Mouse (Mus musculus) liver, embryonic 14.5 days (tissue): ENCODE data around the gene Tchh. TPM values are rescaled to one million over a fixed set of nuclear protein-coding genes. Genes with fewer than 3 reads are reported as not detected.
"Not testable (repeated sequence)": the region's sequence is repeated elsewhere in the genome, so short reads cannot be mapped to it uniquely, and the experiment has no call there.

Experiments used
- ATAC-seq: fragments of 200-750 bp; cut with Nextera tagmentation; 2 replicates; pipeline ENCODE4 v1.8.0; 2017; ENCODE audit warnings: moderate number of reproducible peaks, mild to moderate bottlenecking, moderate library complexity; ENCODE audit not compliant: insufficient read depth
- DNase-seq, 3 experiments: peaks; one replicate each; pipeline ENCODE4 v3.0.0-alpha.2; 2012 to 2013; ENCODE audit warnings: low read depth in 3 of 3, low spot score in 3 of 3
- H3K27ac ChIP-seq: fragments of 300-500 bp; sonication (generic); 2 replicates; pipeline ENCODE4 v1.5.1; 2014; ENCODE audit warnings: moderate library complexity, mild to moderate bottlenecking, control low read depth, inconsistent platforms
- H3K27me3 ChIP-seq: fragments of 300-500 bp; sonication (generic); 2 replicates; pipeline ENCODE4 v1.6.1; 2014; ENCODE audit warnings: mild to moderate bottlenecking, low read length, moderate library complexity; ENCODE audit not compliant: control insufficient read depth, insufficient read depth
- H3K36me3 ChIP-seq: fragments of 300-500 bp; sonication (generic); replicated peaks from 2 replicates; pipeline ENCODE4 v1.6.1; 2014; ENCODE audit warnings: low read depth; ENCODE audit not compliant: control insufficient read depth, insufficient read depth
- H3K4me1 ChIP-seq, 2 experiments: fragments of 200-500 bp in 1 of 2; fragments of 300-500 bp in 1 of 2; sonication (generic) in 1 of 2; replicated peaks; 2 replicates each; pipeline ENCODE4 v1.6.1; 2012 to 2014; ENCODE audit warnings: antibody characterized with exemption in 1 of 2, inconsistent platforms in 1 of 2, low read length in 1 of 2; ENCODE audit not compliant: control insufficient read depth in 2 of 2, insufficient read depth in 2 of 2
- H3K4me2 ChIP-seq: fragments of 300-500 bp; sonication (generic); 2 replicates; pipeline ENCODE4 v1.6.1; 2014; ENCODE audit warnings: low read depth, mild to moderate bottlenecking, control low read depth, moderate library complexity
- H3K4me3 ChIP-seq, 2 experiments: fragments of 200-500 bp in 1 of 2; fragments of 300-500 bp in 1 of 2; sonication (generic) in 1 of 2; 2 replicates each; pipeline ENCODE4 v1.5.1; 2012 to 2014; ENCODE audit warnings: low read depth in 2 of 2, low read length in 2 of 2, mild to moderate bottlenecking in 2 of 2, control low read depth in 1 of 2, inconsistent platforms in 1 of 2, moderate library complexity in 1 of 2; ENCODE audit not compliant: insufficient read depth in 1 of 2
- H3K9ac ChIP-seq: fragments of 300-500 bp; sonication (generic); replicated peaks from 2 replicates; pipeline ENCODE4 v1.6.1; 2014; ENCODE audit warnings: mild to moderate bottlenecking, control low read depth, moderate library complexity
- H3K9me3 ChIP-seq: fragments of 300-500 bp; sonication (generic); 2 replicates; pipeline ENCODE4 v1.6.1; 2016; ENCODE audit warnings: low read length, mixed read lengths; ENCODE audit not compliant: control insufficient read depth
- CTCF ChIP-seq: IDR thresholded peaks from 2 replicates; pipeline ENCODE4 v1.5.1; 2016; ENCODE audit warnings: antibody characterized with exemption, low read depth, control low read depth
- EP300 ChIP-seq: IDR thresholded peaks from 2 replicates; pipeline ENCODE4 v1.6.1; 2016; ENCODE audit warnings: antibody characterized with exemption, low read depth
- WGBS: fragments of 180-500 bp; shearing (Covaris S2); extraction: QIAGEN DNeasy Blood & Tissue Kit; methylation state at CpG from one replicate; pipeline ENCODE4 v1.1.7; 2014; ENCODE audit not compliant: insufficient replicate concordance; 5-methylcytosine and 5-hydroxymethylcytosine counted together
- microRNA-seq: library from miRNA; unstranded; fragments of <30 nt; microRNA quantifications from one replicate; pipeline ENCODE4, GENCODE M21; 2016
- polyA plus RNA-seq, 2 experiments: library from polyadenylated mRNA; depleted of rRNA in 1 of 2; stranded (reverse) in 1 of 2; unstranded in 1 of 2; fragments of >200 nt; fragmentation: Nextera tagmentation in 1 of 2; extraction: Ambion mirVana in 1 of 2; gene quantifications; 2 replicates each; pipeline versions ENCODE4 v1.2.1 to v1.2.3; 2012 to 2014

Gene Tchh
- polyA plus RNA-seq, 2 experiments, result 0.04 to 0.11 TPM

- Histone ChIP-seq H3K4me1 (no peaks in the 10 kb centered on the region), H3K27ac (no peak overlapping the region), H3K4me3 (no peak overlapping the region), H3K4me2 (no peak overlapping the region), H3K36me3 (no peaks in the 10 kb centered on the region), H3K27me3 (no peaks in the 10 kb centered on the region), H3K9ac (no peak overlapping the region), H3K9me3 (no peaks in the 10 kb centered on the region)
- ATAC-seq, result no peak
- TF ChIP-seq CTCF (peak; percentile 80), EP300 (no peak)
- DNase-seq, result peak in 1 of 3 experiments; percentile 12
- WGBS, result 1% methylated on average over 4 of the region's 4 CpGs
Measured at GRCm38 (mm10) chr3:93493992-93494391, 51.9 kb downstream of the Tchh start.

DNA sequence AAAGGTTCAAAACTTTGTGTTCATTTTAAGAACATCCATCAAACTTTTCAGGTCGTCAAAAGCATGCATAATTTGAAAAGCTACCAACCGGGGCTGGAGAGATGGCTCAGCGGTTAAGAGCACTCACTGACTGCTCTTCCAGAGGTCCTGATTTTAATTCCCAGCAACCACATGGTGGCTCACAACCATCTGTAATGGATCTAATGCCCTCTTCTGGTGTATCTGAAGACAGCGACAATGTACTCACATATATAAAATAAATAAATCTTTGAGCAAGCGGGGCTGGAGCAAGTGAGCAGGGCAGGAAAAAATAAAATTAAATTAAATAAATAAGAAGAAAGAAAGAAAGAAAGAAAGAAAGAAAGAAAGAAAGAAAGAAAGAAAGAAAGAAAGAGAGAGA lies 52.6 kb downstream of the Tchh start:
- H3K4me3 ChIP-seq, H3K36me3 ChIP-seq, H3K27me3 ChIP-seq, H3K4me2 ChIP-seq, H3K4me1 ChIP-seq, H3K27ac ChIP-seq, ATAC-seq, H3K9me3 ChIP-seq, DNase-seq, H3K9ac ChIP-seq: not testable (repeated sequence)
- WGBS, result 24% methylated on average over 5 of the region's 5 CpGs

- no peaks in the 10 kb centered on the region for H3K36me3 ChIP-seq
- H3K9me3 ChIP-seq, result no peaks in the 10 kb centered on the region
- WGBS, result 52% methylated on average over 3 of the region's 3 CpGs
- no peaks in the 10 kb centered on the region for H3K27me3 ChIP-seq
- ATAC-seq, result no peak
- no peaks in the 10 kb centered on the region for H3K4me1 ChIP-seq
- TF ChIP-seq EP300 (no peak), CTCF (no peak)
- no peak overlapping the region for H3K9ac ChIP-seq
- no peak overlapping the region for H3K27ac ChIP-seq
- H3K4me2 ChIP-seq, result no peak overlapping the region
- no peak for DNase-seq
- no peak overlapping the region for H3K4me3 ChIP-seq
Measured at GRCm38 (mm10) chr3:93497131-93497530, 55.0 kb downstream of the Tchh start.

Small RNAs within 50 kb of the gene (microRNA-seq; reads per million reads assigned to microRNA genes)
- not detected for gene Gm22752

Other genes with a start within 250 kb of the Tchh start
- gene Flg2, start 245.1 kb upstream of the Tchh start, polyA plus RNA-seq (2012; rRNA removed), result not detected in 2 replicates
- not detected in 2 replicates for gene Flg2, start 245.1 kb upstream of the Tchh start, polyA plus RNA-seq (2014; fragmentation: Nextera tagmentation; extraction: Ambion mirVana)
- gene Flg, start 168.8 kb upstream of the Tchh start, polyA plus RNA-seq (2012; rRNA removed), result not detected in 2 replicates
- gene Flg, start 168.8 kb upstream of the Tchh start, polyA plus RNA-seq (2014; fragmentation: Nextera tagmentation; extraction: Ambion mirVana), result not detected in 2 replicates
- not detected in 2 replicates for gene Hrnr, start 122.6 kb upstream of the Tchh start, polyA plus RNA-seq (2012; rRNA removed)
- not detected in 2 replicates for gene Hrnr, start 122.6 kb upstream of the Tchh start, polyA plus RNA-seq (2014; fragmentation: Nextera tagmentation; extraction: Ambion mirVana)
- gene Rptn, start 48.6 kb upstream of the Tchh start, polyA plus RNA-seq (2012; rRNA removed), result 0.01 TPM in 2 replicates
- gene Rptn, start 48.6 kb upstream of the Tchh start, polyA plus RNA-seq (2014; fragmentation: Nextera tagmentation; extraction: Ambion mirVana), result not detected in 2 replicates
- gene Tchhl1, start 26.4 kb downstream of the Tchh start, polyA plus RNA-seq (2012; rRNA removed), result not detected in 2 replicates
- not detected in 2 replicates for gene Tchhl1, start 26.4 kb downstream of the Tchh start, polyA plus RNA-seq (2014; fragmentation: Nextera tagmentation; extraction: Ambion mirVana)
- gene S100a11, start 78.2 kb downstream of the Tchh start, polyA plus RNA-seq (2012; rRNA removed), result 39.1 and 46.2 TPM in 2 replicates
- gene S100a11, start 78.2 kb downstream of the Tchh start, polyA plus RNA-seq (2014; fragmentation: Nextera tagmentation; extraction: Ambion mirVana), result 126 and 159 TPM in 2 replicates
- gene S100a10, start 112.8 kb downstream of the Tchh start, polyA plus RNA-seq (2012; rRNA removed), result 23.5 and 25.0 TPM in 2 replicates
- 53.0 and 57.8 TPM in 2 replicates for gene S100a10, start 112.8 kb downstream of the Tchh start, polyA plus RNA-seq (2014; fragmentation: Nextera tagmentation; extraction: Ambion mirVana)
- gene Tdpoz2, start 210.4 kb downstream of the Tchh start, polyA plus RNA-seq (2012; rRNA removed), result not detected in 2 replicates
- gene Tdpoz2, start 210.4 kb downstream of the Tchh start, polyA plus RNA-seq (2014; fragmentation: Nextera tagmentation; extraction: Ambion mirVana), result not detected in 2 replicates
- not detected in 2 replicates for gene Tdpoz1, start 234.0 kb downstream of the Tchh start, polyA plus RNA-seq (2012; rRNA removed)
- not detected in 2 replicates for gene Tdpoz1, start 234.0 kb downstream of the Tchh start, polyA plus RNA-seq (2014; fragmentation: Nextera tagmentation; extraction: Ambion mirVana)